Mouse (Mus musculus) CH12.LX (cell line): ENCODE measurements around the gene Ces2h. TPM values are rescaled to one million over a fixed set of nuclear protein-coding genes. Genes with fewer than 3 reads are reported as not detected.

Experiments
- DNase-seq: peaks from one replicate; pipeline ENCODE4 v3.0.0-alpha.2; 2013; ENCODE audit errors: extremely low read depth
- H3K27ac ChIP-seq: 2 replicates; pipeline ENCODE4 v1.5.1; 2012; ENCODE audit warnings: low read depth, mild to moderate bottlenecking, control low read depth, moderate library complexity; ENCODE audit not compliant: insufficient read depth
- H3K27me3 ChIP-seq: replicated peaks from 2 replicates; pipeline ENCODE3; 2012; ENCODE audit warnings: inconsistent platforms
- H3K36me3 ChIP-seq, 2 experiments: replicated peaks in 1 of 2; 2 replicates each; pipeline versions ENCODE3 to v1.6.1; 2012; ENCODE audit warnings: inconsistent platforms in 1 of 2, low read length in 1 of 2, mild to moderate bottlenecking in 1 of 2, mixed read lengths in 1 of 2, moderate library complexity in 1 of 2; ENCODE audit not compliant: control insufficient read depth in 1 of 2, insufficient read depth in 1 of 2
- H3K4me1 ChIP-seq, 2 experiments: 2 replicates each; pipeline ENCODE4 v1.6.1; 2012; ENCODE audit warnings: inconsistent platforms in 1 of 2, moderate library complexity in 1 of 2; ENCODE audit not compliant: insufficient read depth in 2 of 2, control insufficient read depth in 1 of 2
- H3K4me2 ChIP-seq: 2 replicates; pipeline ENCODE4 v1.6.1; 2012; ENCODE audit warnings: low read depth, mild to moderate bottlenecking, control low read depth; ENCODE audit not compliant: poor library complexity, insufficient read depth, severe bottlenecking
- H3K4me3 ChIP-seq, 3 experiments: fragments of 150-350 bp in 1 of 3; sonication (generic) in 1 of 3; replicated peaks in 1 of 3; 2 replicates each; pipeline versions ENCODE3 to v1.5.1; 2011 to 2012; ENCODE audit warnings: low read depth in 2 of 3, low read length in 2 of 3, mild to moderate bottlenecking in 2 of 3, moderate library complexity in 2 of 3, control low read depth in 1 of 3, improper control_type of control experiment in 1 of 3, inconsistent platforms in 1 of 3, mixed read lengths in 1 of 3; ENCODE audit not compliant: poor library complexity in 1 of 3
- H3K79me2 ChIP-seq: replicated peaks from 2 replicates; pipeline ENCODE4 v1.6.1; 2012; ENCODE audit warnings: mild to moderate bottlenecking, moderate library complexity; ENCODE audit not compliant: control insufficient read depth, poor library complexity, insufficient read depth, severe bottlenecking; ENCODE audit errors: extremely low read depth
- H3K9ac ChIP-seq: 2 replicates; pipeline ENCODE4 v1.6.1; 2012; ENCODE audit warnings: low read depth, mild to moderate bottlenecking, control low read depth, moderate library complexity; ENCODE audit not compliant: insufficient read depth
- H3K9me3 ChIP-seq: replicated peaks from 2 replicates; pipeline ENCODE3; 2012; ENCODE audit warnings: low read length, inconsistent platforms, mixed read lengths
- BHLHE40 ChIP-seq: IDR thresholded peaks from 2 replicates; pipeline ENCODE4 v1.6.1; 2011; ENCODE audit warnings: mild to moderate bottlenecking, low read depth, low read length, improper control_type of control experiment
- CHD1 ChIP-seq: IDR thresholded peaks from 2 replicates; pipeline ENCODE4 v1.6.1; 2012; ENCODE audit warnings: low read depth, low read length, improper control_type of control experiment, inconsistent platforms
- CHD2 ChIP-seq: IDR thresholded peaks from 2 replicates; pipeline ENCODE4 v1.6.1; 2011; ENCODE audit warnings: low read length, improper control_type of control experiment
- CTCF ChIP-seq, 2 experiments: IDR thresholded peaks in 1 of 2; conservative IDR thresholded peaks in 1 of 2; 2 replicates each; pipeline ENCODE4 v1.5.1; 2011 to 2012; ENCODE audit warnings: low read depth in 2 of 2, low read length in 2 of 2, improper control_type of control experiment in 1 of 2, inconsistent platforms in 1 of 2, mild to moderate bottlenecking in 1 of 2, moderate library complexity in 1 of 2
- ETS1 ChIP-seq: conservative IDR thresholded peaks from 2 replicates; pipeline ENCODE4 v1.6.1; 2012; ENCODE audit warnings: low read depth, mild to moderate bottlenecking, inconsistent platforms, low read length, improper control_type of control experiment, moderate library complexity
- GABPA ChIP-seq: IDR thresholded peaks from 2 replicates; pipeline ENCODE4 v1.6.1; 2012; ENCODE audit warnings: low read depth, low read length, improper control_type of control experiment, inconsistent platforms; ENCODE audit not compliant: insufficient replicate concordance
- HCFC1 ChIP-seq: IDR thresholded peaks from 2 replicates; pipeline ENCODE4 v1.6.1; 2012; ENCODE audit warnings: low read depth, mild to moderate bottlenecking, inconsistent platforms, low read length, improper control_type of control experiment
- JUN ChIP-seq: IDR thresholded peaks from 2 replicates; pipeline ENCODE4 v1.6.1; 2011; ENCODE audit warnings: low read depth, mild to moderate bottlenecking, low read length, improper control_type of control experiment, moderate library complexity; ENCODE audit not compliant: insufficient read depth
- JUND ChIP-seq: conservative IDR thresholded peaks from 2 replicates; pipeline ENCODE4 v1.6.1; 2011; ENCODE audit warnings: low read depth, low read length, improper control_type of control experiment
- KAT2A ChIP-seq: IDR thresholded peaks from 2 replicates; pipeline ENCODE4 v1.6.1; 2012; ENCODE audit warnings: low read length, improper control_type of control experiment, inconsistent platforms; ENCODE audit not compliant: insufficient replicate concordance
- MAZ ChIP-seq: IDR thresholded peaks from 2 replicates; pipeline ENCODE4 v1.6.1; 2012; ENCODE audit warnings: low read depth, mild to moderate bottlenecking, inconsistent platforms, low read length, improper control_type of control experiment, moderate library complexity
- MXI1 ChIP-seq: IDR thresholded peaks from 2 replicates; pipeline ENCODE4 v1.6.1; 2011; ENCODE audit warnings: mild to moderate bottlenecking, low read depth, low read length, improper control_type of control experiment
- NRF1 ChIP-seq: IDR thresholded peaks from 2 replicates; pipeline ENCODE4 v1.6.1; 2014; ENCODE audit warnings: low read depth, mild to moderate bottlenecking, inconsistent platforms, low read length, improper control_type of control experiment, moderate library complexity
- POLR2A ChIP-seq: IDR thresholded peaks from 2 replicates; pipeline ENCODE4 v1.6.1; 2011; ENCODE audit warnings: low read depth, mild to moderate bottlenecking, improper control_type of control experiment, low read length
- POLR2AphosphoS2 ChIP-seq: IDR thresholded peaks from 2 replicates; pipeline ENCODE4 v1.6.1; 2011; ENCODE audit warnings: low read depth, low read length, improper control_type of control experiment
- SIN3A ChIP-seq: IDR thresholded peaks from 2 replicates; pipeline ENCODE4 v1.6.1; 2012; ENCODE audit warnings: low read length, improper control_type of control experiment, inconsistent platforms
- SMC3 ChIP-seq: IDR thresholded peaks from 2 replicates; pipeline ENCODE4 v1.6.1; 2011; ENCODE audit warnings: low read depth, low read length, improper control_type of control experiment
- TBP ChIP-seq: conservative IDR thresholded peaks from 2 replicates; pipeline ENCODE4 v1.6.1; 2011; ENCODE audit warnings: low read depth, low read length, improper control_type of control experiment
- USF1 ChIP-seq: IDR thresholded peaks from 2 replicates; pipeline ENCODE4 v1.6.1; 2014; ENCODE audit warnings: low read depth, mild to moderate bottlenecking, inconsistent platforms, low read length, improper control_type of control experiment
- ZC3H11A ChIP-seq: IDR thresholded peaks from 2 replicates; pipeline ENCODE4 v1.6.1; 2012; ENCODE audit warnings: low read depth, mild to moderate bottlenecking, inconsistent platforms, low read length, improper control_type of control experiment
- ZKSCAN1 ChIP-seq: IDR thresholded peaks from 2 replicates; pipeline ENCODE4 v1.6.1; 2012; ENCODE audit warnings: low read depth, inconsistent platforms, low read length, improper control_type of control experiment, borderline replicate concordance
- ZMIZ1 ChIP-seq: IDR thresholded peaks from 2 replicates; pipeline ENCODE4 v1.6.1; 2012; ENCODE audit warnings: low read depth, mild to moderate bottlenecking, inconsistent platforms, low read length, improper control_type of control experiment
- dilution Hi-C: fragments of 300-500 bp; cut with MboI; formaldehyde crosslinking; loops from 2 replicates; pipeline ENCODE4 v1.14.3; 2020; ENCODE audit warnings: low sequenced_read_pairs; ENCODE audit not compliant: extremely low pct_unique_long_range_greater_than_20kb, extremely low pct_ligation_motif_present
- in situ Hi-C: fragments of 300-500 bp; cut with MboI; formaldehyde crosslinking; loops from 3 replicates; pipeline ENCODE4 v1.14.3; 2019; ENCODE audit warnings: low sequenced_read_pairs, low pct_ligation_motif_present, low pct_unique_long_range_greater_than_20kb, mixed read lengths
- polyA plus RNA-seq: library from polyadenylated mRNA; unstranded; fragments of >175 nt; gene quantifications from 2 replicates; pipeline ENCODE4 v1.2.1, GENCODE M21; 2012; ENCODE audit warnings: low read depth; ENCODE audit not compliant: insufficient read length
- total RNA-seq, 2 experiments: library from RNA; depleted of rRNA; stranded (reverse); fragments of 300-350 nt in 1 of 2; fragments of >200 nt in 1 of 2; gene quantifications; 2 replicates each; pipeline ENCODE4 v1.2.3; 2012 to 2014

The Ces2h gene
- total and polyA plus RNA-seq, 3 experiments, result not detected

- no peak overlapping the region for H3K27ac ChIP-seq
- no peaks in the 10 kb centered on the region for H3K36me3 ChIP-seq
- DNase-seq, result no peak
- H3K4me2 ChIP-seq, result no peak overlapping the region
- no peak overlapping the region for H3K4me3 ChIP-seq
- dilution Hi-C loops (no loop called here), in situ Hi-C loops (no loop called here)
- TF ChIP-seq KAT2A, result no peak
- TF ChIP-seq NRF1, result no peak
- H3K9me3 ChIP-seq, result peaks cover 4% of the 10 kb centered on the region
- no peaks in the 10 kb centered on the region for H3K27me3 ChIP-seq
- H3K79me2 ChIP-seq, result no peaks in the 10 kb centered on the region
- no peak overlapping the region for H3K9ac ChIP-seq
- H3K4me1 ChIP-seq, result no peaks in the 10 kb centered on the region
These were observed 16.5 kb upstream of the Ces2h start for GRCm38 (mm10) chr8:104984126-104984525.

GRCm38 (mm10) chr8:104984942-104985341 lies 15.7 kb upstream of the Ces2h start:
- Histone ChIP-seq H3K4me3 (no peak overlapping the region), H3K27me3 (no peaks in the 10 kb centered on the region), H3K9me3 (peaks cover 4% of the 10 kb centered on the region), H3K4me2 (no peak overlapping the region), H3K4me1 (no peaks in the 10 kb centered on the region), H3K27ac (no peak overlapping the region), H3K9ac (no peak overlapping the region), H3K79me2 (no peaks in the 10 kb centered on the region), H3K36me3 (no peaks in the 10 kb centered on the region)
- no peak for TF ChIP-seq CTCF (conservative IDR thresholded peaks at IDR 0.05 in 1 of 2, IDR thresholded peaks at IDR 0.05 in 1 of 2; ENCODE audit: low read depth in 2 of 2, low read length in 2 of 2)
- TF ChIP-seq POLR2A, result no peak
- no peak for TF ChIP-seq ZC3H11A
- TF ChIP-seq ZMIZ1, result no peak
- no peak for TF ChIP-seq POLR2AphosphoS2
- TF ChIP-seq SMC3, result no peak
- TF ChIP-seq JUND, result no peak
- no peak for TF ChIP-seq NRF1
- no peak for TF ChIP-seq MAZ
- TF ChIP-seq TBP, result no peak
- no peak for TF ChIP-seq USF1
- TF ChIP-seq SIN3A, result no peak
- TF ChIP-seq BHLHE40, result no peak
- no peak for TF ChIP-seq CHD1
- in situ Hi-C loops, result no loop called here
- dilution Hi-C loops, result no loop called here
- DNase-seq, result no peak

GRCm38 (mm10) chr8:104998191-104998590 lies 2.5 kb upstream of the Ces2h start:
- Histone ChIP-seq H3K9me3 (no peaks in the 10 kb centered on the region), H3K4me1 (no peaks in the 10 kb centered on the region), H3K9ac (no peak overlapping the region), H3K4me3 (no peak overlapping the region), H3K27ac (no peak overlapping the region), H3K27me3 (no peaks in the 10 kb centered on the region), H3K79me2 (no peaks in the 10 kb centered on the region), H3K4me2 (no peak overlapping the region)
- dilution Hi-C loops, result no loop called here
- DNase-seq, result no peak
- in situ Hi-C loops, result no loop called here
- TF ChIP-seq GABPA (no peak), MXI1 (no peak), POLR2A (no peak), TBP (no peak), ETS1 (no peak), USF1 (no peak), CHD2 (no peak), JUN (no peak), ZMIZ1 (no peak), HCFC1 (no peak), ZKSCAN1 (no peak)
- TF ChIP-seq, all 38 proteins: peak for 0
- H3K36me3 ChIP-seq, result no peaks in the 10 kb centered on the region
